ENCODE assay signal across 9 mouse cellular contexts in genomic region chr1:132211672-132212071, GRCm38 (mm10). TPM values are rescaled to one million over a fixed set of nuclear protein-coding genes. Genes with fewer than 3 reads are reported as not detected.
DNase-seq lines count a peak whose midpoint lies in the region; ATAC-seq and TF ChIP-seq lines count a peak whose summit lies in the region.
"Had no signal": no experiment of that assay in that cellular context is flagged by ENCODE, and none has a peak within 500 bp of the region (broad histone marks: within the 10 kb centered on the region; RNA-seq: fewer than 3 reads in every experiment).

No protein-coding gene starts in this region.

- intact Hi-C loops in left cerebral cortex, adult 2 months (cut with DNase I): no loop called here
- intact Hi-C loops in gastrocnemius, postnatal 36 days (cut with DNase I): loop anchor here (5.0 kb wide), 1 partner anchor 96 kb away; no protein-coding TSS in a partner anchor

- no peaks in the 10 kb centered on the region for H3K9me3 ChIP-seq in embryonic facial prominence, embryonic 14.5 days (ENCODE audit: control insufficient read depth, low read length)
- no peaks in the 10 kb centered on the region for H3K9me3 ChIP-seq in forebrain, postnatal 0 days (ENCODE audit: low read length)
- no peaks in the 10 kb centered on the region for H3K9me3 ChIP-seq in midbrain, embryonic 15.5 days

- no peak overlapping the region; the same call in 1 of the 2 replicates for H3K27ac ChIP-seq in left cerebral cortex, adult 2 months
- no peak overlapping the region for H3K27ac ChIP-seq in embryonic facial prominence, embryonic 14.5 days (replicated peaks; ENCODE audit: low read depth, low read length)
- no peak overlapping the region for H3K27ac ChIP-seq in forebrain, postnatal 0 days (ENCODE audit: low read depth, low read length)
- no peak overlapping the region for H3K27ac ChIP-seq in midbrain, embryonic 15.5 days

- DNase-seq in left cerebral cortex, adult 2 months (ENCODE audit: extremely low spot score in 1 of 2, low spot score in 2 of 2): no peak
- DNase-seq in left cerebral cortex, adult 9 months (ENCODE audit: low spot score in 2 of 2): no peak
- DNase-seq in embryonic facial prominence, embryonic 14.5 days (ENCODE audit: low spot score): no peak
- no peak for DNase-seq in forebrain, postnatal 0 days
- DNase-seq in gastrocnemius, postnatal 36 days: no peak
- no peak for DNase-seq in thymus, postnatal 36 days

- peak overlapping the region; percentile 34; the same call in 1 of the 2 replicates for H3K4me3 ChIP-seq in left cerebral cortex, adult 2 months
- peak overlapping the region; percentile 29 for H3K4me3 ChIP-seq in embryonic facial prominence, embryonic 14.5 days (ENCODE audit: low read depth, low read length)
- H3K4me3 ChIP-seq in forebrain, postnatal 0 days (ENCODE audit: low read depth, low read length): peak overlapping the region; percentile 9; the same call in 1 of the 2 replicates
- no peak overlapping the region for H3K4me3 ChIP-seq in midbrain, embryonic 15.5 days

- no peak for TF ChIP-seq CTCF in left cerebral cortex, adult 2 months (IDR thresholded peaks at IDR 0.05)
- no peak for TF ChIP-seq CTCF in forebrain, postnatal 0 days (IDR thresholded peaks at IDR 0.05; ENCODE audit: low read depth)

- peak; percentile 12; the same call in 1 of the 2 replicates for ATAC-seq in embryonic facial prominence, embryonic 14.5 days (ENCODE audit: low read depth)
- no peak for ATAC-seq in forebrain, postnatal 0 days
- ATAC-seq in midbrain, embryonic 15.5 days (replicated peaks): no peak

- H3K4me1 ChIP-seq in embryonic facial prominence, embryonic 14.5 days (ENCODE audit: control insufficient read depth, insufficient read depth, low read length): peaks cover 6% of the 10 kb centered on the region; the same call in 1 of the 2 replicates
- H3K4me1 ChIP-seq in forebrain, postnatal 0 days (ENCODE audit: insufficient read depth): peaks cover 50% of the 10 kb centered on the region
- peaks cover 65% of the 10 kb centered on the region for H3K4me1 ChIP-seq in midbrain, embryonic 15.5 days

- H3K36me3 ChIP-seq in embryonic facial prominence, embryonic 14.5 days (ENCODE audit: control insufficient read depth, insufficient read depth, low read length): no peaks in the 10 kb centered on the region
- no peaks in the 10 kb centered on the region for H3K36me3 ChIP-seq in forebrain, postnatal 0 days (ENCODE audit: insufficient read depth)
- H3K36me3 ChIP-seq in midbrain, embryonic 15.5 days (replicated peaks): no peaks in the 10 kb centered on the region

- H3K27me3 ChIP-seq in embryonic facial prominence, embryonic 14.5 days (replicated peaks; ENCODE audit: control insufficient read depth, insufficient read depth, low read length): peaks cover 4% of the 10 kb centered on the region
- no peaks in the 10 kb centered on the region for H3K27me3 ChIP-seq in forebrain, postnatal 0 days (ENCODE audit: insufficient read depth, low read length)
- no peaks in the 10 kb centered on the region for H3K27me3 ChIP-seq in midbrain, embryonic 15.5 days (replicated peaks)

- H3K9ac ChIP-seq in embryonic facial prominence, embryonic 14.5 days (ENCODE audit: low read depth, low read length): no peak overlapping the region; the same call in 1 of the 2 replicates
- H3K9ac ChIP-seq in forebrain, postnatal 0 days: no peak overlapping the region
- no peak overlapping the region for H3K9ac ChIP-seq in midbrain, embryonic 15.5 days

- peak overlapping the region; percentile 46 for H3K4me2 ChIP-seq in embryonic facial prominence, embryonic 14.5 days (ENCODE audit: low read depth, low read length)
- peak overlapping the region; percentile 31; the same call in 1 of the 2 replicates for H3K4me2 ChIP-seq in forebrain, postnatal 0 days (ENCODE audit: low read depth)
- peak overlapping the region; percentile 37; the same call in 1 of the 2 replicates for H3K4me2 ChIP-seq in midbrain, embryonic 15.5 days

- WGBS in embryonic facial prominence, embryonic 14.5 days: 43% methylated on average over 12 of the region's 12 CpGs
- WGBS in forebrain, postnatal 0 days: 45% methylated on average over 12 of the region's 12 CpGs
- WGBS in midbrain, embryonic 15.5 days: 41% methylated on average over 12 of the region's 12 CpGs

RNA-seq across cellular contexts. Expression of gene Gm10188, which starts 17.9 kb away (rescaled TPM):
- not detected for total RNA-seq in left cerebral cortex, adult 2 months (2021)
- polyA plus RNA-seq in embryonic facial prominence, embryonic 14.5 days (2014; fragmentation: Nextera tagmentation; extraction: Ambion mirVana): not detected in 2 replicates
- 0.92 TPM in 1 of 2 replicates, not detected in the other for total RNA-seq in forebrain, postnatal 0 days (2014; rRNA removed)
- not detected in 2 replicates for polyA plus RNA-seq in forebrain, postnatal 0 days (2015; fragmentation: Nextera tagmentation; extraction: Ambion mirVana)
- polyA plus RNA-seq in midbrain, embryonic 15.5 days (2015; fragmentation: Nextera tagmentation; extraction: Ambion mirVana): 0.58 TPM in 1 of 2 replicates, not detected in the other
- not detected for total RNA-seq in gastrocnemius, postnatal 36 days (2021)
- total RNA-seq: granulocyte monocyte progenitor cell, adult 5-6 weeks; layer of hippocampus, postnatal 25 days had no signal

RNA-seq across cellular contexts. Expression of gene AC124108.1, which starts 20.4 kb away (rescaled TPM):
- 1 to 10 TPM; 4.3 to 6.1 TPM for total RNA-seq in left cerebral cortex, adult 2 months (2021)
- 0.34 and 0.71 TPM in 2 replicates for polyA plus RNA-seq in embryonic facial prominence, embryonic 14.5 days (2014; fragmentation: Nextera tagmentation; extraction: Ambion mirVana)
- total RNA-seq in forebrain, postnatal 0 days (2014; rRNA removed): 3.4 and 5.0 TPM in 2 replicates
- polyA plus RNA-seq in forebrain, postnatal 0 days (2015; fragmentation: Nextera tagmentation; extraction: Ambion mirVana): 0.31 and 0.48 TPM in 2 replicates
- polyA plus RNA-seq in midbrain, embryonic 15.5 days (2015; fragmentation: Nextera tagmentation; extraction: Ambion mirVana): 3.7 and 3.8 TPM in 2 replicates
- total RNA-seq in gastrocnemius, postnatal 36 days (2021): not detected
- total RNA-seq: granulocyte monocyte progenitor cell, adult 5-6 weeks had no signal

RNA-seq across cellular contexts. Expression of gene Lemd1, which starts 20.4 kb away (rescaled TPM):
- 1 to 10 TPM; 3.9 to 6.8 TPM for total RNA-seq in left cerebral cortex, adult 2 months (2021)
- polyA plus RNA-seq in embryonic facial prominence, embryonic 14.5 days (2014; fragmentation: Nextera tagmentation; extraction: Ambion mirVana): 0.46 and 2.0 TPM in 2 replicates
- 13.3 and 14.9 TPM in 2 replicates for total RNA-seq in forebrain, postnatal 0 days (2014; rRNA removed)
- polyA plus RNA-seq in forebrain, postnatal 0 days (2015; fragmentation: Nextera tagmentation; extraction: Ambion mirVana): 14.7 and 15.1 TPM in 2 replicates
- polyA plus RNA-seq in midbrain, embryonic 15.5 days (2015; fragmentation: Nextera tagmentation; extraction: Ambion mirVana): 14.9 and 19.8 TPM in 2 replicates
- total RNA-seq in gastrocnemius, postnatal 36 days (2021): not detected
- total RNA-seq: granulocyte monocyte progenitor cell, adult 5-6 weeks had no signal

Comparison
In these comparisons a context has a peak if more than half of its experiments do, and no peak if none do; other contexts are left out.
1. RNA of gene Lemd1, which starts 20.4 kb away (total RNA-seq): 13.3 to 14.9 TPM in forebrain, postnatal 0 days and 3.9 to 6.8 TPM in left cerebral cortex, adult 2 months; not detected in gastrocnemius, postnatal 36 days; every median in the first group is over 4 times any median in the second.
2. Peak in every context shown above with its lines, with median percentiles within 50 percentile points of each other: H3K4me2 ChIP-seq.